Mouse (Mus musculus) midbrain, embryonic 10.5 days (tissue): Measurements from ENCODE around the gene Slc25a51. TPM values are rescaled to one million over a fixed set of nuclear protein-coding genes. Genes with fewer than 3 reads are reported as not detected.

ENCODE experiments used
- DNase-seq: peaks from one replicate; pipeline ENCODE4 v3.0.0-alpha.2; 2017; ENCODE audit warnings: low spot score
- H3K27ac ChIP-seq: fragments of 300-500 bp; sonication (generic); replicated peaks from 2 replicates; pipeline ENCODE4 v1.5.1; 2016; ENCODE audit warnings: mild to moderate bottlenecking
- H3K27me3 ChIP-seq: fragments of 300-500 bp; sonication (generic); 2 replicates; pipeline ENCODE4 v1.6.1; 2016; ENCODE audit warnings: low read depth, mild to moderate bottlenecking; ENCODE audit not compliant: poor library complexity, severe bottlenecking
- H3K36me3 ChIP-seq: fragments of 300-500 bp; sonication (generic); 2 replicates; pipeline ENCODE4 v1.6.1; 2016; ENCODE audit warnings: mild to moderate bottlenecking, moderate library complexity
- H3K4me1 ChIP-seq: fragments of 300-500 bp; sonication (generic); 2 replicates; pipeline ENCODE4 v1.6.1; 2016
- H3K4me3 ChIP-seq: fragments of 300-500 bp; sonication (generic); 2 replicates; pipeline ENCODE4 v1.5.1; 2016; ENCODE audit warnings: mild to moderate bottlenecking, moderate library complexity
- H3K9me3 ChIP-seq: fragments of 300-500 bp; sonication (generic); replicated peaks from 2 replicates; pipeline ENCODE4 v1.6.1; 2016; ENCODE audit warnings: mild to moderate bottlenecking
- WGBS: fragments of 180-500 bp; shearing (Covaris S2); methylation state at CpG from one replicate; pipeline ENCODE4 v1.1.7; 2016; 5-methylcytosine and 5-hydroxymethylcytosine counted together
- polyA plus RNA-seq: library from polyadenylated mRNA; unstranded; fragments of >200 nt; fragmentation: Nextera tagmentation; extraction: Ambion mirVana; gene quantifications from 2 replicates; pipeline ENCODE4 v1.2.1, GENCODE M21; 2016

The Slc25a51 gene
- polyA plus RNA-seq = 78.3 and 80.1 TPM in 2 replicates

DNA sequence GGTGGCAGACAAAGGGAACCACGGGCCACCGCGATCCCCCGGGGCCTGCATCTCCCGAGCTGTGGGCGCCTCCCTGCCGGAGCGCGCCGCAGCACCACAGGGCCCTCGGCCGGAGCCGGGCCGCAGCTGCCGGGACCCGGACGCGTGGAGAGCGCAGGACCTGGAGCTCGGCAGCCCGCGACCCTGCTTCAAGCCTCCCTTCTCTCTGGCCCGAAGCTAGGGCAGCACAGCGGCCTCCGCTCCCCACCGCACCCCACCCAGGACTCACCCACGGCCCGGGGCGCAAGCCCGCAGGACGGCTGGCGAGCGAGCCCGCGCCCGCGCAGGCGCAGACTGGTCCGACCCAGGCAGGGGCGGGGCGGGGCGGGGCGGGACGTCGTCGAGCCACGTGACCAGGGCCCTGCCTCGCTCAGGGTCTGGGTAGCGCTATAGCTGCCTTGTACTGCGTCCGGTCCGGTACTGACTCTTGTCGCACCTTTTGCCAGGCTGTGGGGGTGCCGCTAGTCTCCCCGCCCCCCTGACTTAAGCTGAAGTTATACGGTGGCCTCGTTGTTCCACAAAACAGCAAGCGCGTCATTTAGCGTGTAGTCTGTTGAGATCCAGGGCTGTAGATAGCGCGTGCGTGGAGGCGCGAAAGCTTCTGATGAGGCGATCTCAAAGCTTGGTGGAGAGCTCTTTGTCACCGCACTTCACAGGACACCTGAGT, at the start of gene Slc25a51:
Gene Slc25a51 (minus strand): TSS at position 340 of the 706 bp plus-strand sequence.
- H3K27me3 ChIP-seq = peaks cover 37% of the 10 kb centered on the region
- DNase-seq = peak; percentile 93
- peak within 1 kb of the TSS; percentile 98 for H3K27ac ChIP-seq
- no peaks in the 10 kb centered on the region for H3K9me3 ChIP-seq
- H3K4me1 ChIP-seq = peaks cover 24% of the 10 kb centered on the region
- peak within 1 kb of the TSS; percentile 98 for H3K4me3 ChIP-seq
- peaks cover 16% of the 10 kb centered on the region for H3K36me3 ChIP-seq
- WGBS = under 1% methylated on average over 62 of the region's 67 CpGs

GRCm38 (mm10) chr4:45457543-45457942, 49.0 kb upstream of the Slc25a51 start:
- WGBS = 97% methylated on average over 2 of the region's 2 CpGs
- Histone ChIP-seq H3K27ac (no peak overlapping the region), H3K27me3 (no peaks in the 10 kb centered on the region), H3K4me3 (no peak overlapping the region), H3K9me3 (no peaks in the 10 kb centered on the region), H3K4me1 (peaks cover 34% of the 10 kb centered on the region), H3K36me3 (no peaks in the 10 kb centered on the region)
- DNase-seq = no peak

- Histone ChIP-seq H3K4me1 (peaks cover 29% of the 10 kb centered on the region), H3K27me3 (no peaks in the 10 kb centered on the region), H3K27ac (no peak overlapping the region), H3K4me3 (no peak overlapping the region), H3K36me3 (no peaks in the 10 kb centered on the region), H3K9me3 (no peaks in the 10 kb centered on the region)
- 92% methylated on average over 4 of the region's 4 CpGs for WGBS
- DNase-seq = no peak
These were observed 46.4 kb upstream of the Slc25a51 start for GRCm38 (mm10) chr4:45455001-45455400.

GRCm38 (mm10) chr4:45453271-45453851, 44.8 kb upstream of the Slc25a51 start:
- H3K27me3 ChIP-seq = no peaks in the 10 kb centered on the region
- WGBS = 82% methylated on average over 3 of the region's 3 CpGs
- DNase-seq = no peak
- H3K27ac ChIP-seq = 0 out of 2 replicates have a peak overlapping the region, but pooled peaks have one; percentile 43
- H3K4me3 ChIP-seq = no peak overlapping the region
- H3K4me1 ChIP-seq = peaks cover 27% of the 10 kb centered on the region
- no peaks in the 10 kb centered on the region for H3K9me3 ChIP-seq
- H3K36me3 ChIP-seq = no peaks in the 10 kb centered on the region

- peaks cover 27% of the 10 kb centered on the region for H3K4me1 ChIP-seq
- 73% methylated on average over 7 of the region's 7 CpGs for WGBS
- DNase-seq = peak; percentile 22
- peak overlapping the region; percentile 58 for H3K27ac ChIP-seq
- H3K4me3 ChIP-seq = no peak overlapping the region
- H3K36me3 ChIP-seq = no peaks in the 10 kb centered on the region
- no peaks in the 10 kb centered on the region for H3K9me3 ChIP-seq
- H3K27me3 ChIP-seq = no peaks in the 10 kb centered on the region
These were observed 44.1 kb upstream of the Slc25a51 start for GRCm38 (mm10) chr4:45452569-45453111.

DNA sequence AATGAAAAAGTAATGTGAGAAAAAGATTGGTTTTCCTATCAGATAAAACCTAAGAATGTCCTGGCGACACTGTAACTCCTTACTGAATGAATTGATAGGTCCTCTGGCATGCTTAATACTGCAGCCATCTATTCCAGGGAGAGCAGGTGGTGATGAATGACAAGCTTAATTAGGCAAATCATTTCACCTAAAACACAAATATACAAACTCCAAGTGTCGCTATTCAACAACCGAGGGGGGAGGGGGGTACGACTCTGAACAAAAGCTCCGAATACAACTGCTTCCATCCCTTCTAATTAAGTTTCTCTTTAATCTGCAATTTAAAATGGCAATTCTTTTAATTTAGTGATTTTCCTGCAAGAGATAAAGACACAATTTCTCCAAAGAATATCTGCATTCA, 40.4 kb upstream of the Slc25a51 start:
- H3K4me1 ChIP-seq = peaks cover 42% of the 10 kb centered on the region
- H3K27ac ChIP-seq = no peak overlapping the region
- no peaks in the 10 kb centered on the region for H3K27me3 ChIP-seq
- no peak for DNase-seq
- no peaks in the 10 kb centered on the region for H3K9me3 ChIP-seq
- H3K4me3 ChIP-seq = no peak overlapping the region
- WGBS = 80% methylated on average over 5 of the region's 5 CpGs
- H3K36me3 ChIP-seq = no peaks in the 10 kb centered on the region

- Histone ChIP-seq H3K4me3 (no peak overlapping the region), H3K36me3 (no peaks in the 10 kb centered on the region), H3K27me3 (no peaks in the 10 kb centered on the region), H3K4me1 (peaks cover 39% of the 10 kb centered on the region), H3K27ac (no peak overlapping the region), H3K9me3 (no peaks in the 10 kb centered on the region)
- 91% methylated on average over 7 of the region's 7 CpGs for WGBS
- DNase-seq = no peak
These were observed 39.9 kb upstream of the Slc25a51 start for GRCm38 (mm10) chr4:45448481-45448880.

- DNase-seq = no peak
- H3K27me3 ChIP-seq = no peaks in the 10 kb centered on the region
- 0 out of 2 replicates have a peak overlapping the region, but pooled peaks have one; percentile 18 for H3K27ac ChIP-seq
- H3K9me3 ChIP-seq = no peaks in the 10 kb centered on the region
- 94% methylated on average over 5 of the region's 5 CpGs for WGBS
- no peak overlapping the region for H3K4me3 ChIP-seq
- H3K36me3 ChIP-seq = no peaks in the 10 kb centered on the region
- peaks cover 34% of the 10 kb centered on the region for H3K4me1 ChIP-seq
These were observed 38.6 kb upstream of the Slc25a51 start for GRCm38 (mm10) chr4:45447196-45447595.

- H3K27me3 ChIP-seq = no peaks in the 10 kb centered on the region
- H3K4me3 ChIP-seq = no peak overlapping the region
- no peak overlapping the region for H3K27ac ChIP-seq
- no peaks in the 10 kb centered on the region for H3K9me3 ChIP-seq
- no peaks in the 10 kb centered on the region for H3K36me3 ChIP-seq
- DNase-seq = no peak
- H3K4me1 ChIP-seq = peaks cover 32% of the 10 kb centered on the region
- 70% methylated on average over 3 of the region's 3 CpGs for WGBS
These were observed 36.7 kb upstream of the Slc25a51 start for GRCm38 (mm10) chr4:45445235-45445634.

- peaks cover 32% of the 10 kb centered on the region for H3K4me1 ChIP-seq
- no peaks in the 10 kb centered on the region for H3K36me3 ChIP-seq
- H3K9me3 ChIP-seq = no peaks in the 10 kb centered on the region
- no peaks in the 10 kb centered on the region for H3K27me3 ChIP-seq
- WGBS = 69% methylated on average over 4 of the region's 4 CpGs
- no peak for DNase-seq
- no peak overlapping the region for H3K4me3 ChIP-seq
- H3K27ac ChIP-seq = no peak overlapping the region
These were observed 36.2 kb upstream of the Slc25a51 start for GRCm38 (mm10) chr4:45444813-45445212.

DNA sequence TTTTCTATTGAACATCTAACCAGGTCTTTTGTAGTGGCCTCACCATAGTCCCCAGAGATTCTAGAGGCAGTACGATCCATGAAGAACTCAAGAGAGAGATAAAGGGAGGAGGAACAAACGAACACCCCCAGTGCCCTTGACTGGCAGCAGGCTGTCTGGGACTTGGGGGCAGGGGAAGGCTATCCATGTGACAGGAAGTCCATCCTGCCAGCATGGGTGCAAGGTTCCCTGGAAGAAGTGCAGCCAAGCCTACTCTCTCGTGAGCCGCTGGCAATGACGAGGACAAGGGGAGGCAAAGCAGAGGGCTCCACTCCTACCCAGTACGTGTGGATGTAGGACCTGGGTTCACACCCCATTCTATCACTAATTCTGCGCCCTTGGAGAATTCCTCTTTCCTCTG, 35.1 kb upstream of the Slc25a51 start:
- Histone ChIP-seq H3K4me1 (peaks cover 37% of the 10 kb centered on the region; the same call in 1 of the 2 replicates), H3K27me3 (no peaks in the 10 kb centered on the region; the same call in 1 of the 2 replicates), H3K9me3 (no peaks in the 10 kb centered on the region), H3K4me3 (no peak overlapping the region), H3K36me3 (no peaks in the 10 kb centered on the region), H3K27ac (no peak overlapping the region)
- no peak for DNase-seq
- 91% methylated on average over 7 of the region's 7 CpGs for WGBS

DNA sequence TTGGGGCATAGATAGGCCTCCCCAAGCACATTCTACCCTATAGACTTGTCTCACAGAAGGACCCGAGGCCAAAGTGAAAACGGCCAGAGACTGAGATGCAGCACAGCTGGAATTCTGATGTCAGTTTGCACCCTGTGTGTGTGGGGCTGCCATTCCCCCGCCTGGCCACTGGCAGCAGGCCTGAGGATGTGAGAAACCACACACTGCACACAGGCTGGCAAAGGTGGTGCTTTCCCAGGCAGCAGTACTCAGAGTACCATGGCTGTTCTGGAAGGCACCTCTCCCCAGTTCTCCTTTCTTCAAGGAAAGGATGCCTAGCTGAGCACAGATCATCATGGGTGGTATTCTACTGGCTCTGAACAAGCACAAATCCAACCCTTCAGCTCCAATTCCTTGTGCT, 33.7 kb upstream of the Slc25a51 start:
- Histone ChIP-seq H3K4me1 (peaks cover 43% of the 10 kb centered on the region), H3K4me3 (no peak overlapping the region), H3K9me3 (no peaks in the 10 kb centered on the region), H3K27me3 (no peaks in the 10 kb centered on the region; the same call in 1 of the 2 replicates), H3K36me3 (no peaks in the 10 kb centered on the region), H3K27ac (no peak overlapping the region)
- 78% methylated on average over 3 of the region's 3 CpGs for WGBS
- DNase-seq = no peak

- no peak for DNase-seq
- WGBS = 64% methylated on average over 1 of the region's 1 CpGs
- Histone ChIP-seq H3K4me3 (no peak overlapping the region), H3K27ac (no peak overlapping the region), H3K27me3 (no peaks in the 10 kb centered on the region; the same call in 1 of the 2 replicates), H3K4me1 (peaks cover 48% of the 10 kb centered on the region), H3K9me3 (no peaks in the 10 kb centered on the region), H3K36me3 (no peaks in the 10 kb centered on the region)
These were observed 33.2 kb upstream of the Slc25a51 start for GRCm38 (mm10) chr4:45441778-45442177.
